In the genomic region with DNA sequence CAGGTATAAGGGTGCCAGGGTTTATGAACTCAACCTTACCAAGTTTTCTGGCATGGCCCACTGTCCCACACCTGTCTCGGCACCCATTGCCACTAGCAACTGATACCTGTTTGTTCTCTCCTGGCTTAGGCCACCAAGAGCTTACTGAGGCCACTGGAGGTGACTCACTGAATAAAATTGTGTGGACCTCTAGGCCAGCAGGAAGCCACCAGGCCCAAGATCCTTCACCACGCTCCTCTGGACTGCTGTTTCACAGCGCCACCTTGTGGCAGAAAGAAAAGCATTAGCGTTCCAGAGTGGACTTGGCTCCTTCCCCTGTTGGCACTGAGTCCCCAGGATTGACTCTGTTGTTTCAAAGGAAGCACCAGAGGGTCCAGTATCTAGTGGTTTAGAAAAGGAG, we compare ENCODE assay signal across 8 mouse cellular contexts. TPM values are rescaled to one million over a fixed set of nuclear protein-coding genes. Genes with fewer than 3 reads are reported as not detected.
DNase-seq lines count a peak whose midpoint lies in the region; ATAC-seq and TF ChIP-seq lines count a peak whose summit lies in the region.

No protein-coding gene starts in this region.

- H3K27me3 ChIP-seq in kidney, adult 2 months (replicated peaks; ENCODE audit: control insufficient read depth, insufficient read depth, low read length) = no peaks in the 10 kb centered on the region
- no peaks in the 10 kb centered on the region; the same call in 1 of the 2 replicates for H3K27me3 ChIP-seq in liver, embryonic 11.5 days (replicated peaks; ENCODE audit: control insufficient read depth, insufficient read depth, low read length)

- H3K4me3 ChIP-seq in kidney, adult 2 months (ENCODE audit: insufficient read depth, low read depth, low read length) = no peak overlapping the region
- no peak overlapping the region for H3K4me3 ChIP-seq in liver, embryonic 11.5 days (ENCODE audit: low read depth, low read length)

- no peak overlapping the region for H3K9ac ChIP-seq in liver, embryonic 11.5 days (ENCODE audit: low read depth, low read length)

- H3K9me3 ChIP-seq in liver, embryonic 11.5 days (ENCODE audit: control insufficient read depth, low read length) = no peaks in the 10 kb centered on the region

- no peak overlapping the region for H3K4me2 ChIP-seq in liver, embryonic 11.5 days

- no peaks in the 10 kb centered on the region for H3K36me3 ChIP-seq in kidney, adult 2 months (ENCODE audit: control insufficient read depth, insufficient read depth, low read length)
- H3K36me3 ChIP-seq in liver, embryonic 11.5 days (ENCODE audit: control insufficient read depth, insufficient read depth, low read length) = no peaks in the 10 kb centered on the region

- no peaks in the 10 kb centered on the region for H3K4me1 ChIP-seq in kidney, adult 2 months (ENCODE audit: control insufficient read depth, insufficient read depth, low read length)
- H3K4me1 ChIP-seq in liver, embryonic 11.5 days (replicated peaks; ENCODE audit: control insufficient read depth, insufficient read depth, low read length) = no peaks in the 10 kb centered on the region

- peak; percentile 91 for ATAC-seq in common myeloid progenitor, adult 5-6 weeks (replicated peaks; ENCODE audit: low read depth, poor library complexity, severe bottlenecking)
- peak; percentile 85 for ATAC-seq in granulocyte monocyte progenitor cell, adult 5-6 weeks (replicated peaks; ENCODE audit: poor library complexity, severe bottlenecking)
- ATAC-seq in liver, embryonic 11.5 days (replicated peaks; ENCODE audit: low FRiP score) = peak; percentile 69; the same call in 1 of the 2 replicates

- no peak for TF ChIP-seq POLR2A in kidney, adult 2 months (IDR thresholded peaks at IDR 0.05; ENCODE audit: low read depth, low read length)

- peak; percentile 69 for DNase-seq in CD4-positive helper T cell, adult 2 months (ENCODE audit: low read depth, low spot score)
- peak; percentile 55 for DNase-seq in ZHBTc4 (ENCODE audit: low read depth, low spot score)
- DNase-seq in kidney, adult 2 months = peak; percentile 82
- DNase-seq in liver, embryonic 11.5 days (ENCODE audit: low spot score) = peak; percentile 52
- DNase-seq in ovary, postnatal 36 days (ENCODE audit: low spot score) = peak; percentile 54
- DNase-seq in urinary bladder, postnatal 10 days (ENCODE audit: low spot score) = peak; percentile 31

- WGBS in kidney, adult 2 months = 20% methylated on average over 4 of the region's 4 CpGs
- 23% methylated on average over 4 of the region's 4 CpGs for WGBS in liver, embryonic 11.5 days

- TF ChIP-seq CTCF in kidney, adult 2 months (conservative IDR thresholded peaks at IDR 0.05; ENCODE audit: insufficient read depth, insufficient read length, low read depth, low read length) = peak; percentile 96

- no peak overlapping the region for H3K27ac ChIP-seq in kidney, adult 2 months (ENCODE audit: insufficient read depth, low read depth, low read length)
- no peak overlapping the region for H3K27ac ChIP-seq in liver, embryonic 11.5 days (ENCODE audit: low read depth, low read length)

RNA-seq across cellular contexts. Expression of a gene that starts 16.6 kb away (rescaled TPM):
- 1.7 and 3.7 TPM in 2 replicates for total RNA-seq in common myeloid progenitor, adult 5-6 weeks (2017)
- total RNA-seq in granulocyte monocyte progenitor cell, adult 5-6 weeks (2014; fragmentation: Nextera tagmentation) = 0.32 and 2.5 TPM in 2 replicates
- total RNA-seq in granulocyte monocyte progenitor cell, adult 5-6 weeks (2017) = 0.43 and 1.5 TPM in 2 replicates
- polyA plus RNA-seq in kidney, adult 2 months (2012; rRNA removed) = 43.5 and 46.7 TPM in 2 replicates
- 7.1 and 7.2 TPM in 2 replicates for polyA plus RNA-seq in liver, embryonic 11.5 days (2014; fragmentation: Nextera tagmentation; extraction: Ambion mirVana)

RNA-seq across cellular contexts. Expression of a gene that starts 23.2 kb away (rescaled TPM):
- total RNA-seq in common myeloid progenitor, adult 5-6 weeks (2017) = 133 and 208 TPM in 2 replicates
- total RNA-seq in granulocyte monocyte progenitor cell, adult 5-6 weeks (2014; fragmentation: Nextera tagmentation) = 209 and 244 TPM in 2 replicates
- total RNA-seq in granulocyte monocyte progenitor cell, adult 5-6 weeks (2017) = 201 and 270 TPM in 2 replicates
- 16.7 and 18.5 TPM in 2 replicates for polyA plus RNA-seq in kidney, adult 2 months (2012; rRNA removed)
- polyA plus RNA-seq in liver, embryonic 11.5 days (2014; fragmentation: Nextera tagmentation; extraction: Ambion mirVana) = 53.5 and 58.3 TPM in 2 replicates

Comparison
In these comparisons a context has a peak if more than half of its experiments do, and no peak if none do; other contexts are left out.
1. DNase-seq: peak in every context shown above with its lines; median percentile 82 in kidney, adult 2 months; 69 in CD4-positive helper T cell, adult 2 months; 55 in ZHBTc4; 54 in ovary, postnatal 36 days; 52 in liver, embryonic 11.5 days; 31 in urinary bladder, postnatal 10 days.